ENCODE assay signal across 8 mouse cellular contexts in the genomic region with DNA sequence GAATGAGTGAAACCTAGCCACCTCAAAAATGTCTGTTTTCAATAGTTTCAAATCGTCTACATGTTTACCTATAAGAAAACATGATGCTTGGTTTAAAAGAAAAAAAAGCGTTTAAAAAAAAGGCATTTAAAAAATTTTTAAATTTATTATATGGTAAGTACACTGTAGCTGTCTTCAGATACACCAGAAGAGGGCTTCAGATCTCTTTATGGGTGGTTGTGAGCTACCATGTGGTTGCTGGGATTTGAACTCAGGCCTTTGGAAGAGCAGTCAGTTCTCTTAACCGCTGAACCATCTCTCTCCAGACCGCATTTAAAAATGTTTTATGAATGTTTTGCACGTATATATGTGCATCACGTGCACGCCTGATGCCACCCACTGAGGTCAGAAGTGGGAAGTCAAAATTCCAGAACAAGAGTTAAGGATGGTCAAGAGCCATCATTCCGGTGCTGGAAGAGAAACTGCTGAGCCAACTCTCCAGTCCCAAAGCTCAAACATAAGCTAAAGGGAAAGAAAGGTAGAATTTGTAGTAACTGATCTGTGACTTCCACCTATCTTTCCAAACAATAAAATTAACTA. TPM values are rescaled to one million over a fixed set of nuclear protein-coding genes. Genes with fewer than 3 reads are reported as not detected.
DNase-seq lines count a peak whose midpoint lies in the region; ATAC-seq and TF ChIP-seq lines count a peak whose summit lies in the region.

No protein-coding gene starts in this region.

- peak overlapping the region; percentile 78 for H3K4me3 ChIP-seq in kidney, adult 2 months (ENCODE audit: insufficient read depth, low read depth, low read length)
- H3K4me3 ChIP-seq in hindbrain, embryonic 12.5 days, result peak overlapping the region; percentile 98
- peak overlapping the region; percentile 97 for H3K4me3 ChIP-seq in midbrain, embryonic 13.5 days (replicated peaks)

- H3K36me3 ChIP-seq in kidney, adult 2 months (ENCODE audit: control insufficient read depth, insufficient read depth, low read length), result no peaks in the 10 kb centered on the region
- peaks cover 7% of the 10 kb centered on the region for H3K36me3 ChIP-seq in hindbrain, embryonic 12.5 days
- peaks cover 5% of the 10 kb centered on the region; the same call in 1 of the 2 replicates for H3K36me3 ChIP-seq in midbrain, embryonic 13.5 days

- H3K27ac ChIP-seq in kidney, adult 2 months (ENCODE audit: insufficient read depth, low read depth, low read length), result peak overlapping the region; percentile 32
- no peak overlapping the region for H3K27ac ChIP-seq in hindbrain, embryonic 12.5 days
- H3K27ac ChIP-seq in midbrain, embryonic 13.5 days, result no peak overlapping the region; the same call in 1 of the 2 replicates

- no peak for DNase-seq in kidney, adult 2 months
- no peak for DNase-seq in kidney, adult 9 months
- peak; percentile 44 for DNase-seq in NIH3T3 (ENCODE audit: low read depth)
- DNase-seq in gastrocnemius, postnatal 25 days, result no peak
- no peak for DNase-seq in cerebellum, postnatal 14 days
- DNase-seq in left cerebral cortex, adult 11 months (ENCODE audit: low spot score), result no peak

- H3K4me2 ChIP-seq in hindbrain, embryonic 12.5 days (replicated peaks), result peak overlapping the region; percentile 85
- peak overlapping the region; percentile 83 for H3K4me2 ChIP-seq in midbrain, embryonic 13.5 days (replicated peaks)

- H3K27me3 ChIP-seq in kidney, adult 2 months (replicated peaks; ENCODE audit: control insufficient read depth, insufficient read depth, low read length), result no peaks in the 10 kb centered on the region
- H3K27me3 ChIP-seq in hindbrain, embryonic 12.5 days, result no peaks in the 10 kb centered on the region
- H3K27me3 ChIP-seq in midbrain, embryonic 13.5 days, result no peaks in the 10 kb centered on the region

- H3K9ac ChIP-seq in hindbrain, embryonic 12.5 days, result peak overlapping the region; percentile 99
- peak overlapping the region; percentile 99 for H3K9ac ChIP-seq in midbrain, embryonic 13.5 days (replicated peaks)

- TF ChIP-seq POLR2A in kidney, adult 2 months (IDR thresholded peaks at IDR 0.05; ENCODE audit: low read depth, low read length), result no peak

- TF ChIP-seq CTCF in kidney, adult 2 months (conservative IDR thresholded peaks at IDR 0.05; ENCODE audit: insufficient read depth, insufficient read length, low read depth, low read length), result no peak

- peaks cover 7% of the 10 kb centered on the region; the same call in 1 of the 2 replicates for H3K4me1 ChIP-seq in kidney, adult 2 months (ENCODE audit: control insufficient read depth, insufficient read depth, low read length)
- peaks cover 10% of the 10 kb centered on the region for H3K4me1 ChIP-seq in hindbrain, embryonic 12.5 days
- H3K4me1 ChIP-seq in midbrain, embryonic 13.5 days (replicated peaks), result peaks cover 25% of the 10 kb centered on the region

- no peaks in the 10 kb centered on the region for H3K9me3 ChIP-seq in hindbrain, embryonic 12.5 days (replicated peaks)
- no peaks in the 10 kb centered on the region for H3K9me3 ChIP-seq in midbrain, embryonic 13.5 days

- no peak for ATAC-seq in hindbrain, embryonic 12.5 days (ENCODE audit: low FRiP score)
- ATAC-seq in midbrain, embryonic 13.5 days, result no peak

- 23% methylated on average over 8 of the region's 8 CpGs for WGBS in kidney, adult 2 months
- 62% methylated on average over 8 of the region's 8 CpGs for WGBS in hindbrain, embryonic 12.5 days
- WGBS in midbrain, embryonic 13.5 days, result 62% methylated on average over 8 of the region's 8 CpGs

RNA-seq across cellular contexts. Expression of gene Wtap, which starts 3.3 kb away (rescaled TPM):
- polyA plus RNA-seq in kidney, adult 2 months (2012; rRNA removed), result 17.3 and 23.9 TPM in 2 replicates
- 111 and 122 TPM in 2 replicates for polyA plus RNA-seq in hindbrain, embryonic 12.5 days (2016; fragmentation: Nextera tagmentation; extraction: Ambion mirVana)
- 149 and 160 TPM in 2 replicates for polyA plus RNA-seq in midbrain, embryonic 13.5 days (2015; fragmentation: Nextera tagmentation; extraction: Ambion mirVana)
- total RNA-seq in gastrocnemius, postnatal 25 days (2021), result 10 to 100 TPM; 23.3 to 24.7 TPM

RNA-seq across cellular contexts. Expression of gene Sod2, which starts 16.0 kb away (rescaled TPM):
- polyA plus RNA-seq in kidney, adult 2 months (2012; rRNA removed), result 731 and 1,146 TPM in 2 replicates
- polyA plus RNA-seq in hindbrain, embryonic 12.5 days (2016; fragmentation: Nextera tagmentation; extraction: Ambion mirVana), result 102 and 108 TPM in 2 replicates
- 105 and 112 TPM in 2 replicates for polyA plus RNA-seq in midbrain, embryonic 13.5 days (2015; fragmentation: Nextera tagmentation; extraction: Ambion mirVana)
- 100 to 1,000 TPM; 447 to 456 TPM for total RNA-seq in gastrocnemius, postnatal 25 days (2021)

RNA-seq across cellular contexts. Expression of gene Acat2, which starts 30.1 kb away (rescaled TPM):
- 44.3 and 54.3 TPM in 2 replicates for polyA plus RNA-seq in kidney, adult 2 months (2012; rRNA removed)
- polyA plus RNA-seq in hindbrain, embryonic 12.5 days (2016; fragmentation: Nextera tagmentation; extraction: Ambion mirVana), result 352 and 367 TPM in 2 replicates
- 360 and 384 TPM in 2 replicates for polyA plus RNA-seq in midbrain, embryonic 13.5 days (2015; fragmentation: Nextera tagmentation; extraction: Ambion mirVana)
- total RNA-seq in gastrocnemius, postnatal 25 days (2021), result 1 to 10 TPM; 3.2 to 5.4 TPM

RNA-seq across cellular contexts. Expression of gene Acat3, which starts 50.3 kb away (rescaled TPM):
- polyA plus RNA-seq in kidney, adult 2 months (2012; rRNA removed), result 8.4 and 10.3 TPM in 2 replicates
- polyA plus RNA-seq in hindbrain, embryonic 12.5 days (2016; fragmentation: Nextera tagmentation; extraction: Ambion mirVana), result 1.1 and 1.3 TPM in 2 replicates
- polyA plus RNA-seq in midbrain, embryonic 13.5 days (2015; fragmentation: Nextera tagmentation; extraction: Ambion mirVana), result 0.92 and 1.1 TPM in 2 replicates
- total RNA-seq in gastrocnemius, postnatal 25 days (2021), result not detected
